Mouse (Mus musculus): ENCODE data around the gene Usp5.

GRCm38 (mm10) chr6:124812848-124813247, 16.4 kb downstream of the Usp5 start:
- no peak for TF ChIP-seq CTCF (IDR thresholded peaks at IDR 0.05)
- TF ChIP-seq EP300 (IDR thresholded peaks at IDR 0.05; ENCODE audit: insufficient read depth, low read depth, low read length) = no peak
